Mouse (Mus musculus) spleen, adult 2 months (tissue): ENCODE results near the gene Slco1a6.

ENCODE experiments used
- CTCF ChIP-seq: fragments of 200-500 bp; IDR thresholded peaks from 2 replicates; pipeline ENCODE4 v1.5.1; 2011; ENCODE audit warnings: mild to moderate bottlenecking, inconsistent platforms; ENCODE audit not compliant: insufficient read depth, insufficient read length, insufficient replicate concordance; ENCODE audit errors: extremely low read depth
- POLR2A ChIP-seq: fragments of 200-500 bp; IDR thresholded peaks from 2 replicates; pipeline ENCODE4 v1.6.1; 2011; ENCODE audit warnings: low read depth, low read length, inconsistent platforms

GRCm38 (mm10) chr6:142194245-142194644 is 14.1 kb downstream of the Slco1a6 start:
- TF ChIP-seq POLR2A (no peak), CTCF (no peak)
